Mouse (Mus musculus): Measurements from ENCODE around the gene Rab31. TPM values are rescaled to one million over a fixed set of nuclear protein-coding genes. Genes with fewer than 3 reads are reported as not detected.

Gene Rab31
- polyA plus RNA-seq (2016; fragmentation: Nextera tagmentation; extraction: Ambion mirVana), result 75.8 and 79.0 TPM in 2 replicates

- H3K4me3 ChIP-seq (replicated peaks), result peak within 1 kb of the TSS; percentile 74
- no peaks in the 10 kb centered on the region for H3K36me3 ChIP-seq (replicated peaks)
- peak within 1 kb of the TSS; percentile 78 for H3K4me2 ChIP-seq
- H3K9ac ChIP-seq, result peak within 1 kb of the TSS; percentile 87
- no peaks in the 10 kb centered on the region for H3K9me3 ChIP-seq
- 0 out of 2 replicates have a peak, but pooled peaks cover 8% of the 10 kb centered on the region for H3K27me3 ChIP-seq
- WGBS, result under 1% methylated on average over 73 of the region's 75 CpGs
- peak; percentile 85 for ATAC-seq (ENCODE audit: low FRiP score)
- peaks cover 51% of the 10 kb centered on the region for H3K4me1 ChIP-seq
- peak within 1 kb of the TSS; percentile 65 for H3K27ac ChIP-seq
Measured at GRCm38 (mm10) chr17:65771951-65772934, at the start of gene Rab31. Rab31 (minus strand) TSS chr17:65772752.

- no peak overlapping the region for H3K4me2 ChIP-seq
- no peak overlapping the region for H3K4me3 ChIP-seq (replicated peaks)
- H3K4me1 ChIP-seq, result no peaks in the 10 kb centered on the region
- H3K9me3 ChIP-seq, result no peaks in the 10 kb centered on the region
- H3K36me3 ChIP-seq (replicated peaks), result peaks cover 71% of the 10 kb centered on the region
- ATAC-seq (ENCODE audit: low FRiP score), result no peak
- WGBS, result 86% methylated on average over 5 of the region's 5 CpGs
- no peak overlapping the region for H3K27ac ChIP-seq
- H3K9ac ChIP-seq, result no peak overlapping the region
- no peaks in the 10 kb centered on the region for H3K27me3 ChIP-seq
Measured at GRCm38 (mm10) chr17:65820197-65820596, 47.6 kb upstream of the Rab31 start.

GRCm38 (mm10) chr17:65813763-65814162 lies 41.2 kb upstream of the Rab31 start:
- Histone ChIP-seq H3K27ac (no peak overlapping the region), H3K27me3 (no peaks in the 10 kb centered on the region), H3K4me3 (replicated peaks) (no peak overlapping the region), H3K9me3 (no peaks in the 10 kb centered on the region), H3K4me2 (no peak overlapping the region), H3K4me1 (no peaks in the 10 kb centered on the region), H3K9ac (no peak overlapping the region), H3K36me3 (replicated peaks) (peaks cover 70% of the 10 kb centered on the region)
- WGBS, result 95% methylated on average over 8 of the region's 8 CpGs
- ATAC-seq (ENCODE audit: low FRiP score), result no peak

GRCm38 (mm10) chr17:65811032-65811431 lies 38.5 kb upstream of the Rab31 start:
- no peak overlapping the region for H3K27ac ChIP-seq
- no peaks in the 10 kb centered on the region for H3K27me3 ChIP-seq
- no peak overlapping the region for H3K9ac ChIP-seq
- no peak for ATAC-seq (ENCODE audit: low FRiP score)
- no peaks in the 10 kb centered on the region for H3K4me1 ChIP-seq
- 89% methylated on average over 5 of the region's 5 CpGs for WGBS
- H3K36me3 ChIP-seq (replicated peaks), result peaks cover 48% of the 10 kb centered on the region
- no peaks in the 10 kb centered on the region for H3K9me3 ChIP-seq
- no peak overlapping the region for H3K4me3 ChIP-seq (replicated peaks)
- no peak overlapping the region for H3K4me2 ChIP-seq

GRCm38 (mm10) chr17:65806416-65806815 lies 33.9 kb upstream of the Rab31 start:
- Histone ChIP-seq H3K4me3 (replicated peaks) (no peak overlapping the region), H3K9me3 (no peaks in the 10 kb centered on the region), H3K27me3 (no peaks in the 10 kb centered on the region), H3K36me3 (replicated peaks) (peaks cover 20% of the 10 kb centered on the region), H3K4me2 (no peak overlapping the region), H3K9ac (no peak overlapping the region), H3K4me1 (no peaks in the 10 kb centered on the region), H3K27ac (no peak overlapping the region)
- 86% methylated on average over 2 of the region's 2 CpGs for WGBS
- ATAC-seq (ENCODE audit: low FRiP score), result no peak

GRCm38 (mm10) chr17:65805966-65806365 lies 33.4 kb upstream of the Rab31 start:
- H3K4me2 ChIP-seq, result no peak overlapping the region
- H3K4me3 ChIP-seq (replicated peaks), result no peak overlapping the region
- H3K9me3 ChIP-seq, result no peaks in the 10 kb centered on the region
- ATAC-seq (ENCODE audit: low FRiP score), result no peak
- H3K4me1 ChIP-seq, result no peaks in the 10 kb centered on the region
- no peaks in the 10 kb centered on the region for H3K27me3 ChIP-seq
- 80% methylated on average over 4 of the region's 4 CpGs for WGBS
- no peak overlapping the region for H3K9ac ChIP-seq
- H3K36me3 ChIP-seq (replicated peaks), result peaks cover 16% of the 10 kb centered on the region
- 0 out of 2 replicates have a peak overlapping the region, but pooled peaks have one; percentile 5 for H3K27ac ChIP-seq

- H3K4me1 ChIP-seq, result no peaks in the 10 kb centered on the region
- H3K36me3 ChIP-seq (replicated peaks), result 0 out of 2 replicates have a peak, but pooled peaks cover 8% of the 10 kb centered on the region
- ATAC-seq (ENCODE audit: low FRiP score), result no peak
- H3K4me2 ChIP-seq, result no peak overlapping the region
- H3K27ac ChIP-seq, result no peak overlapping the region
- 78% methylated on average over 4 of the region's 4 CpGs for WGBS
- no peaks in the 10 kb centered on the region for H3K9me3 ChIP-seq
- H3K27me3 ChIP-seq, result no peaks in the 10 kb centered on the region
- H3K9ac ChIP-seq, result no peak overlapping the region
- H3K4me3 ChIP-seq (replicated peaks), result no peak overlapping the region
Measured at GRCm38 (mm10) chr17:65802026-65802425, 29.5 kb upstream of the Rab31 start.

- 95% methylated on average over 6 of the region's 6 CpGs for WGBS
- no peak for ATAC-seq (ENCODE audit: low FRiP score)
- Histone ChIP-seq H3K4me1 (peaks cover 3% of the 10 kb centered on the region; the same call in 1 of the 2 replicates), H3K27ac (no peak overlapping the region), H3K27me3 (no peaks in the 10 kb centered on the region), H3K4me2 (no peak overlapping the region), H3K36me3 (replicated peaks) (0 out of 2 replicates have a peak, but pooled peaks cover 8% of the 10 kb centered on the region), H3K4me3 (replicated peaks) (no peak overlapping the region), H3K9ac (no peak overlapping the region), H3K9me3 (no peaks in the 10 kb centered on the region)
Measured at GRCm38 (mm10) chr17:65800451-65800850, 27.9 kb upstream of the Rab31 start.

GRCm38 (mm10) chr17:65799353-65799752 lies 26.8 kb upstream of the Rab31 start:
- ATAC-seq (ENCODE audit: low FRiP score), result no peak
- peaks cover 3% of the 10 kb centered on the region; the same call in 1 of the 2 replicates for H3K4me1 ChIP-seq

GRCm38 (mm10) chr17:65798446-65798845 lies 25.9 kb upstream of the Rab31 start:
- Histone ChIP-seq H3K27me3 (no peaks in the 10 kb centered on the region), H3K27ac (no peak overlapping the region), H3K9me3 (no peaks in the 10 kb centered on the region), H3K9ac (no peak overlapping the region), H3K4me2 (no peak overlapping the region), H3K4me3 (replicated peaks) (no peak overlapping the region), H3K4me1 (peaks cover 3% of the 10 kb centered on the region; the same call in 1 of the 2 replicates), H3K36me3 (replicated peaks) (0 out of 2 replicates have a peak, but pooled peaks cover 6% of the 10 kb centered on the region)
- ATAC-seq (ENCODE audit: low FRiP score), result no peak
- 80% methylated on average over 4 of the region's 4 CpGs for WGBS

More at GRCm38 (mm10) chr17:65799353-65799752, 26.8 kb upstream of the Rab31 start:
- Histone ChIP-seq H3K27ac (no peak overlapping the region), H3K4me3 (replicated peaks) (no peak overlapping the region), H3K9me3 (no peaks in the 10 kb centered on the region), H3K36me3 (replicated peaks) (0 out of 2 replicates have a peak, but pooled peaks cover 8% of the 10 kb centered on the region), H3K9ac (no peak overlapping the region), H3K4me2 (no peak overlapping the region), H3K27me3 (no peaks in the 10 kb centered on the region)
- WGBS, result 96% methylated on average over 1 of the region's 1 CpGs

GRCm38 (mm10) chr17:65796056-65796455 lies 23.5 kb upstream of the Rab31 start:
- H3K4me2 ChIP-seq, result no peak overlapping the region
- H3K27ac ChIP-seq, result no peak overlapping the region
- 78% methylated on average over 7 of the region's 7 CpGs for WGBS
- peaks cover 3% of the 10 kb centered on the region; the same call in 1 of the 2 replicates for H3K4me1 ChIP-seq
- ATAC-seq (ENCODE audit: low FRiP score), result no peak
- no peaks in the 10 kb centered on the region for H3K9me3 ChIP-seq
- no peak overlapping the region for H3K4me3 ChIP-seq (replicated peaks)
- no peaks in the 10 kb centered on the region for H3K27me3 ChIP-seq
- H3K9ac ChIP-seq, result no peak overlapping the region
- 0 out of 2 replicates have a peak, but pooled peaks cover 6% of the 10 kb centered on the region for H3K36me3 ChIP-seq (replicated peaks)

GRCm38 (mm10) chr17:65794096-65794850 lies 21.7 kb upstream of the Rab31 start:
- H3K9me3 ChIP-seq, result no peaks in the 10 kb centered on the region
- no peaks in the 10 kb centered on the region for H3K27me3 ChIP-seq
- H3K27ac ChIP-seq, result no peak overlapping the region
- H3K4me3 ChIP-seq (replicated peaks), result no peak overlapping the region
- WGBS, result 87% methylated on average over 13 of the region's 13 CpGs
- peaks cover 3% of the 10 kb centered on the region; the same call in 1 of the 2 replicates for H3K4me1 ChIP-seq
- no peak overlapping the region for H3K9ac ChIP-seq
- no peak for ATAC-seq (ENCODE audit: low FRiP score)
- no peak overlapping the region for H3K4me2 ChIP-seq
- H3K36me3 ChIP-seq (replicated peaks), result 0 out of 2 replicates have a peak, but pooled peaks cover 6% of the 10 kb centered on the region

All from forebrain, embryonic 12.5 days (tissue).